Mouse (Mus musculus) heart, postnatal 25 days (tissue): ENCODE results near the gene Pi4kb. TPM values are rescaled to one million over a fixed set of nuclear protein-coding genes. Genes with fewer than 3 reads are reported as not detected.
"Not testable (repeated sequence)": the region's sequence is repeated elsewhere in the genome, so short reads cannot be mapped to it uniquely, and the experiment has no call there.

Experiments
- DNase-seq: peaks from one replicate; pipeline ENCODE4 v3.0.0; 2022; ENCODE audit warnings: low spot score
- intact Hi-C: fragments of 180-260 bp; cut with DNase I; formaldehyde crosslinking; loops from one replicate; pipeline ENCODE4 v1.15.1; 2025
- total RNA-seq, 2 experiments: library from RNA; stranded (reverse); gene quantifications; 2 replicates each; pipeline ENCODE4 v1.2.3; 2021

Pi4kb gene
- total RNA-seq, 2 experiments from 2014 or later: 25.3 to 27.0 TPM

DNA sequence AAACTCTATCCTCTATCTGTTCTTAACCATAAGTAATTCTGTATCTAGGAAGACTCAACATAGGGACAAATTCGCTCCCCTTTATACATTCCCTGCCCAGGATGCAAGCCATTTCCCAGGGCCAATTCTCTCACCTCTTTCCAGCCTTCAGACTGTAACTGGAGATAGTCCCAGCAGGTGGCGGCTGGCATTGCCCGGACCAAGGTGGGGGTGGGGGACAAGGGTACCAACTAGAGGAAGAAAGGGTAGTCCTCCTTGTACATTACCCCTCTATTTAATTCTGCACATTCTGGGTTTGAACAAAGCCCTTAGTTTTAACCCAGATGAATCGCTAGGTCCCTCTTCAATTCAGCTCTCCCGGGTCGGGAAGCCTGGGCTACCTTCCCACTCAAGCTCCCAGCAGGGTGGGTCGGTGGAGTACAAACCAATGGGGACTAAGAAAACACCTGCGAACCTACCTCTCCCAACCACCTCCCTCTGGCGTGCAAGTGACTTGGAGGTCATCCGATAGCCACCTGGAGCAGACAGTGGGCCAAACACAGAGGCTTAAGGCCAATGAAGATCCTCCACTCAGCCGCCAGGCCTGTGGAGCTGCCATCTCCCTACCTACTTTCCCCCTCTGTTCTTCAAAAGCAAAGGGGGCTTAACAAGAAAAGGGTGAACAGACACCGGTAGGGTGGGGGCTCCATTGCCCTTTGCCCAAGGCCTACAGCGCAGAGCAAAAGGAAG is 39.3 kb downstream of the Pi4kb start:
- intact Hi-C loops: no loop called here
- DNase-seq: no peak

DNA sequence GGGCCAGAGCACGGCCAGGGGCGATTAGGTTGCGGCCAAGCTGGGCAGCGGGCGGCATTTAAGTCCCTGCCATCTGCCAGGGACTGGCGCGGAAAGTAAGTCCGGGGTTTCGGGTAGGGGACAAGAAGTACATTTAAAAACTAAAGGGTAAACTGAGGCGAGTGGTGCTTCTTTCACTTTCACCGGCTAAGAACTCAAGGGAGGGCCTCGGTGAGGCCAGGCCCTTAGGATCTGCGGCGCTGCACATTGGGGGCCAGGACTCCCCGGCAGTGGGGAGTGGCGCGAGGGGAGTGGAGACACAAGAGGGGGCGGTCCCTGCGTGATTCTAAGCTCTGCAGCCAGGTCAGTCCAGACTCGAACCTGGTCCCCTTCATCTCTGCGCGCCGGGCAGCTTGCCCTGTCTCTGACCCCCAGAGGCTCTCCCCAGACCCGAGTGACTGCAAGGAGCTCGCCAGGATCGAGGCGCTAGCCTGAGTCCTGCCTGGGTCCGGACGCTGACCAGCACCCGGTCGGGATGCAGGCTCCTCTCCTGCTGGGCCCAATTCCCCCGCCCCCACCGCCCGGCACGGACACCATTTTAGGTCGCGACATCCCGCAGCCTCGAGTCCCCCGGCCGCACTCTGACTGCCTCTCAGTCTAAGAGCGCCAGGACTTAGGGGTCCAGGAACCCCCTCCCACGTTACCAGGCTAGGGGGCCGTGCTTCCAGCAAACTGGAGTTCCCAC is 40.1 kb downstream of the Pi4kb start:
- intact Hi-C loops: no loop called here
- peak; percentile 36 for DNase-seq

DNA sequence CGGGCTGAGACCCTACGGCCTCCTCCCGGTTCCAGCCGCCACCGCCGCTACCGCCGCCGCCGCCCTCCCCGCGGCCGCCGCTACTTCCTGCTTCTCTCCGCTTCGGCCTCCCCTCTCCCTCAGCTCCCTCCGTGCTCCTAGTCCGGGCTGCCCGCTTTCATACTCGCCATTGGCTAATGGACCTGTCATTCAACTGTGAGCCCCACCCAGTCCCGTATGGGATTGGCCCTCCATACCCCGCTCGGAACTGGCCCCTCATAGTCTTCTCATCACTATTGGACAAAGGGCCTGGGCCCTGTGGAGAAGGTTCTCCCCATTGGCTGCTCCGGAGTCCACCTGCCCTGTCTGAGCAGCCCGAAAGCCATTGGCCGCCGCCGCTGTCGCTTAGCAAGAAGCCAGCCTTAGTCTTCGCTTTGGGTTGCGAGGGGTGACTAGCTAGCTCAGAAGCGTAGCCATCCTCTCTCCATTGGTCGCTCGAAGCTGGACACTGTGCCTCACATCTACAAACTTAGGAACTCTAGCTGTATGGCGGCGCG is 40.9 kb downstream of the Pi4kb start, which contains the start of gene Zfp687:
TSS of gene Zfp687 (minus strand) at position 112 of the 536 bp plus-strand sequence.
- intact Hi-C loops: no loop called here

DNA sequence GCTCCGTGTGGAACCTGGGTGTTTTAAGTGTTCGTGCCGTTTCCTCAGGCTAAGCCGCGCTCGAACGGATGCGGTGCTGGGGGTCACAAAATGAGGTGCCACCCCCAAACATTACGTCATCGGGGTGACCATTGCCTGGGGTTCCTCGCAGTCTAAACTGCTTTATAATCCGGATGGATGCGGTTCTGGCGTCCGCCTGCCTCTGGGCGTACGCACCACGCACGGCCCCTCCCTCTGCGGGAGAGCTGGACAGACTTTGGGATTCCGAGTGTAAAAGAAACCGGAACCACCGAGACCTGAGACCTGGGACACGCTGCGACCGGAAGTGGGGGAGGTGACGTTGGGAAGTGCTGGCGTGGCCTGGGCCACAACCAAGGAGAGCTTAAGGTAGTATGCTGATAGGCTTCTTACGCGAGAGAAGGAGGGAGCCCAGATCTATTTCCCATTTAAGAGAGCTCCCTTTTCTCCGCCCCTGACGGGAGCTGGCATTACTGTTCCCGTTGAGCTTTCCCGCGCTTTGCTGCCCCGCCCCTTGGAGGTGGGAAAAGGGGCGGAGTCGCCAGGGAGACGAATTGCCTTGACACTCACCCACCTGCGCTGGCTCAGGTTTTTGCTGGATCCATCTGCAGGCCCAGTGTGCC is 41.5 kb downstream of the Pi4kb start:
- DNase-seq: peak; percentile 88
- intact Hi-C loops: no loop called here

More for the DNA sequence above, 40.9 kb downstream of the Pi4kb start, which contains the start of gene Zfp687:
- DNase-seq: peak; percentile 99

DNA sequence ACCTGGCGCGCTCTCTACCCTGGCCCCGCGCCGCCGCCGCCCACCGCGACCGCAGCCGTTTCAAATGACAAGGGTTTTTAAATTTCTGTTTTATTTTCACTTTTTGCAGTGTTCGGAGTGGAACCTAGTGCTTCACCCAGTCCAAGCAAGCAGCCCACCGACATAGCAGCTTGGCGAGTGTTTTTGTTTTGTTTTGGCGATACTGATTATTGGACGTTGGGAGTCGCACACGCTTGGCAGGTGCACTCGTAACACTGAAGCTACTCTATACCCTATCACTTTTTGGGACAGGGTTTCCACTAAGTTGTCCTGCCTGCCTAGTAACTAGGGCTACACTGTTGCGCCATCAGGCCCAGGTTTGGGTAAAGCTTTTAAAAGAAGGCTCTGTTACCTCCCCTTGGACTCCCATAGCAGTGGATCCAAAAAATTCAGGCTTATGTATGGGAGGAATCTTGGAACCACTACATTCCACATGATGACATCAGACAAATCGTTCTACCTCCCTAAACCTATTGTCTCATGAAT is 42.1 kb downstream of the Pi4kb start:
- intact Hi-C loops: no loop called here
- no peak for DNase-seq

DNA sequence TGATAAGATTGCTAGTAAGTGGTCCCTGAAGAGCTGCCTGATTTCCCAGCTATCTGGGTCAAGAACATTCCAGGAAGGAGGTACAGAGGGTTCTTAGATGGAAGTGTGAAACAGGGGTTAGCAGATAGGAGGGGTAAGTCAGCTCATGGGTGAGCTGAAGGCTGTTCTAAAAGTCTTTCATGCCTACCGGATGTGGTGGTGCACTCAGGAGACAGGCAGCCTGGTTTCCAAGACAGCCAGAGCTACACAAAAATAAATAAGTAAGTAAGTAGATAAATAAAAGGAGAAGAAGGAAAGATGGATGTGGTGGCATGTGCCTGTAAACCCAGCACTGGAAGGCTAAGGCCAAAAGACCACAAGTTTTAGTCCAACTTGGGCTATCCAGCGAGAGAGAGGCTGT is 44.2 kb downstream of the Pi4kb start:
- DNase-seq: no peak
- intact Hi-C loops: no loop called here

DNA sequence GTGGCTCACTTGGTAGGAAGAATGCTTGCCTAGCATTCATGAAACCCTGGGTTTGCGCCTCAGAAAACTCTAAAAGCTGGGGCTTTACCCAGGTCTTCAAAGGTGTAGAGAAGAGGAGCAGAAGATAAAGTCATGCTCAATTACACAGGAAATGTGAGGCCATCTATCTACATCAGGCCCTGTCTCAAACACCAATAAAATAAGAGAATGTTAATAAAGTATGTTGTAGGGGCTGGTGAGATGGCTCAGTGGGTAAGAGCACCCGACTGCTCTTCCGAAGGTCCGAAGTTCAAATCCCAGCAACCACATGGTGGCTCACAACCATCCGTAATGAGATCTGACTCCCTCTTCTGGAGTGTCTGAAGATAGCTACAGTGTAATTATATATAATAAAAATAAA is 46.4 kb downstream of the Pi4kb start:
- DNase-seq, intact Hi-C loops: not testable (repeated sequence)

DNA sequence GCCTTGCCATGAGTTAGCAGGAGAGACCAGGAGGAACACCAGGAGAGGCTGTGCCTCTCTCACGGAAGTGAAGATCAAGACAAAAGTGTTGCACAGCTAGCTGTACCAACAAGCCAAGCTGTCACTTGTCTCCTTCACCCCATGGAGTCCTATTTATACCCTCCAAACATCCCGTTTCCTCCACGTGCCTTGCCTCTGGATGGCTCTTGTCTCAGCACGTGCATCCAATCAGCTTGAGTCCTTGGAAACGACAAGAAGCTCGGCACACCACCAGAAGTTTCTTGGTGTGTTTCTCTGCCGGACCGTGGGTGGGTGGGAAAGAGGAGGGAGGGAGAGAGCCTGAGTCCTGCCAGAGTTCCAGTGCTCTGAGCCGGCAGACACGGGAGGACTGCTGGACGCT is 50.0 kb downstream of the Pi4kb start:
- intact Hi-C loops: no loop called here
- DNase-seq: no peak

DNA sequence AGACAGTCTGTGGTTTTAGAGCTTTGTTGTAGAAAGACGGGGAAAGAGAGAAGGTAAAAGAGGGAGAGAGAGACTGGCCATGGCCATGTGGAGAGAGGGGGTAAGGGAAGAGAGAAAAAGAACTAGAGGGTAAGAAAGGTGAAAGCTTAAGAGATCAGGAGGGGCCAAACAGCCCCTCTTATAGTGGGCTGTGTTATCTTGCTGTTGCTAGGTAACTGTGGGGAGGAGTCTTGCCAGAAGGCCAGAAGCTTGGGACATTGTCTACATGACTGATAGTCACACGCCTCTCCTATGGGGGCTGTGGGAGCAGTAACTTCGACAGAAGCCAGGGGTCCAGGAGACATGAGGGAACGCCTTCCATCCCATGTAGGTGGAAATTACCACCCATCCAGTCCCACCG is 50.7 kb downstream of the Pi4kb start:
- DNase-seq: no peak
- intact Hi-C loops: no loop called here

DNA sequence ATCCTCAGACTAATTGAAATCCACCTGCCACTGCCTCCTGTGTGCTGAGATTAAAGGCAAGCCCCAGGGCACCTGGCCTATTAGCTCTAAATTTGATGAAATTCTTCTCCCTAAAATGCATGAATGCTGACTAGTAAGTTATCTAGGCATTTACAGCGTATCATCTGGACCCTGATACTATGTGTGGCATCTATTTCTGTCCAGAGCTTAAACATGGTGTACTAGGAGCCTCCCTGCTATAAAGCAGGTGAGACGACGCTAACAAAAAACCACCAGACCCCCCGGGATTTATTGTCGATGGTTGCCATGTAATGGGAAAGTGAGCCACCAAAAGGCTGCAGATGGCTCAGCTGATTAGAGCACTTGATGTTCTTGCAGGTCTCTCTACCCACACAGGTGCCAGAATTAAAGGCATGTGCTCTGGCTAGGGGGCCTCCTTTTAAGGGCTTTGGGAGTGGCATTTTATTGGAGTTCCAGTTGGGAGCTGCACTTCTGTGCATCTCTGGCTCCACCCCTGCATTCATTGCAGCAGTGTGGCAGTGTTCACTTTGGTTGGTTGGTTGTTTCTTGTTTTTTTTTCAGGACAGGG is 52.6 kb downstream of the Pi4kb start:
- intact Hi-C loops: no loop called here
- DNase-seq: no peak

DNA sequence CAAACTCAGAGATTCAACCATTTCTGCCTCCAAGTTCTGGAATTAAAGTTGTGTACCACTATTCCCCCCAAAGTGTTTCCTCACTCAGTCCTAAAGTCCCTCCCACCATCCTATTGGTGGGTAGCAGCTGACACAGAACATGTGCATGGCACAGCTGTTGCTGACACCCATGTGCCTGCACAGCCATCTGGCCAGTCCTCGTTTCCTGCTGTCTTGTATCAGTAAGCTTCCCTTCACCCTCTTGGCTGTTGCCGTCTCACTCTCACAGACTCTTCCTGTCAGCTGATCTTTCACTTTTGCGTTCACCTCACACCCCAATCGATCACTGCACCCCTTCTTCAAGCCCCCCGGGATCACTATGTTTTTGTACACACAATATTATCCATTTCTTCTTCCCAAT is 53.2 kb downstream of the Pi4kb start:
- intact Hi-C loops: no loop called here
- no peak for DNase-seq

DNA sequence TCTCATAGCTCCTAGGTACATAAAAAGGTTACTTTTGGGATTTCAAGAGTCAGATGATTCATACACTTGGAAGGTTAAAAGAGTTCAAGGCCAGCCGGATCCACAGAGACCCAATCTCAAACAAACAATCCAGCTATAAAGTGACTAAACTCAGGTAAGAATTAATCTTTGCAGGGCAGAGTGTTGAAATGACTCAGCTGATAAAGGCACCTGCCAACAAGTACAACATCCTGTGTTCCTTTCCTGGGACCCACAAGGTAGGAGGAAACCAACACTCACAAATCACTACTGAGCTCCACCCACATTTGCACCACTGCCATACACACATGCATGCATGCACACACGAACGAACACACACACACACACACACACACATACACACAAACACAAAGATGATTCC is 54.1 kb downstream of the Pi4kb start:
- intact Hi-C loops: no loop called here
- DNase-seq: no peak

DNA sequence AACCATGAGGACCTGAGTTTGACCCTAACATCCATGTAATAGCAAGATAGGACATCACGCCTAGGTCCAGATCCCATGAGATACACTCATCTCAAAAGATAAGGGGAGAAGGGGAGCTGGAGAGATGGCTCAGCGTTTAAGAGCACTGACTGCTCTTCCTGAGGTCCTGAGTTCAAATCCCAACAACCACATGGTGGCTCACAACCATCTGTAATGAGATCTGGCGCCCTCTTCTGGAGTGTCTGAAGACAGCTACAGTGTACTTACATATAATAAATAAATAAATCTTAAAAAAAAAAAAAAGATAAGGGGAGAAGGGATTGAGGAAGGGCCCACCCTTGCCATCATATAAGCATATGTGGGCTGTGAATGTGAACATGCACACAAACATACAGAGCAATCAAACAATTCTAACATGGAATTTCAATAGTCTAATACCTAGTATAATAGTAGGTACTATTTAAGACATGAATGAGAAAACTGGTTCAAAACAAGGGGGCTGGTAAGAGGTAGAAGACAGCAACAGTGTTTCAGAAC is 54.8 kb downstream of the Pi4kb start:
- DNase-seq, intact Hi-C loops: not testable (repeated sequence)

DNA sequence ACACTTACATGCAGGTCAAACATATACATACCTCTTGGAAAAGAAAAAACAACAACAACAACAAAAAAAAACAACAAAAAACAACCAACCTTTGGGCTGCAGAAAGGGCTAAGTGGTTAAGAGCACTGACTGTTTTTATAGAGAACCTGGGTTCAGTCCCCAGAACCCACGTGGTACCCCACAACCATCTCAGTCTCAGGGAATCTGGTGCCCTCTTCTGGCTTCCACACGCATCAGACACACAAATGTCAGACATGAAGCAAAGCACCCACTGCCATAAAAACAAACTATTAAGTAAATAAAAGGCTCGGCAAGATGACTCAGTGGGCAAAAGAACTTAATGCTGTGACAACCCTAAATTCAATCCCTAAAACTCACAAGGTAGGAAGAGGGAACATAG is 55.4 kb downstream of the Pi4kb start:
- no peak for DNase-seq
- intact Hi-C loops: no loop called here

DNA sequence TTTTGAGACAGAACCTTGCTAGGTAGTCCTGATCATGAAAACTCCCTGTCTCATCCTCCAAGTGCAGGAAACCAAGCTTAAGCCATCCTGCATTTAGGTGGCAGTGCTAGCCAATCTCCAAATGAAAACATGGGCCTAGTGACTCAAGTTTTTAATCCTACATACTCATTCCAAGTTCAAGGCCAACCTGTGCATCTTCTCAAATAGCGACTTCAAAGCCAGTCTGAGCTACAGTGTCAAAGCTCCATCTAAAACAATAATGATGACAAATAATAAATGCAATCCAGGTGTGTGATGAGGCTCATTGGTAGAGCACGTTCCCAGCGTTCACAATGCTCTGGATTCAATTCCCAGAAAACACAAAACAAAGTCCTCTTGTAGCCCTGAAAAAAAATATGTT is 67.1 kb downstream of the Pi4kb start:
- DNase-seq: no peak
- intact Hi-C loops: no loop called here

DNA sequence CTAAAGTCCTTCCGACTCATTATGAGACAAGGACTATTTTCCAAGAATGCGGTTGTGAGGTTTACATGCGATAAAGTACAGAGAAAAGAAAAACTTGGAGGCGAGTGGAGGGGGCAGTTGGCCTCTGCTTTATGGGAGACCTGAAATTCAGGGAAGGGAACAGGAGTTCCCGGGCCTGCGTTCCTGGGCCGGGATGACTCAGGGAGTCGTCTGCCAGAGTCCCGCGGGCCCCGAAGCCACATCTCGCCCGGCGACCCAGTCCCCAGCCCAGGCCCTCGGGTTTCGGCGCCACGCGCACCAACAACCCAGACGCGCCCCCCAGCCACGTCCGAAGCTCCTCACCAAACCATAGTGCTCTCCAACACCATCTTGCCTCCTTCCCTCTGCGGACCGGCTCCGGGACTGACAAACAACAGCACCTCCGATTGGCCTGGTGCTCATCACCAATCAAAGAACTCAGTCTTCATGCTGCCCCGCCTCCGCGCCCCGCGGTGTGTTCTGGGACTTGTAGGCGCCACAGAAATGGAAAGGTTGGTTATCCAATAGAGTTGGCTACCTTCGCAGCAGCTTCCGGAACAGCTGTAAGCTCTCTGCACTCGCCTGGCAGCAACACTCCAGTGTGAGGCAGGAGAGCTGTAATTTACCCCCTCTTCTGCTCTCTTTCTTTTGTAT is 67.8 kb downstream of the Pi4kb start, which contains the start of gene Psmd4:
TSS of gene Psmd4 (minus strand) at position 449 of the 672 bp plus-strand sequence.
- DNase-seq: peak; percentile 98
- intact Hi-C loops: no loop called here

DNA sequence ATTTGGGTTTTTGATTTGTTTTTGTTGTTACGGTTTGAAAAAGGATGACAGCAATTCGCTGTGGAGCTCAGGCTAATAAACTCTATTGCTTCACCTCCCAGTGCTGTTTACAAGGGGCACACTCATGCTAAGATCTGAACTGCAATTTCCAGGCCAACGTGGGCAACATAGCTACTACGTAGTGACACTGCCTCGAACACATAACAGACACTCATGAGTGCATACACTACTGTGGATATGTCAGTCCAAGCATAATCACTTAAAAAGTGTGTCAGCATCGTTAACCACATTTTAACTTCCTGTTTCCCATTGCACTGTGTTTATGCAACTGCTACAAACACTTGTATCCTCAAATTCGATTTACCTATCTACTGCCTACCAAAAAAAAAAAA is 68.3 kb downstream of the Pi4kb start:
- no peak for DNase-seq
- intact Hi-C loops: no loop called here

DNA sequence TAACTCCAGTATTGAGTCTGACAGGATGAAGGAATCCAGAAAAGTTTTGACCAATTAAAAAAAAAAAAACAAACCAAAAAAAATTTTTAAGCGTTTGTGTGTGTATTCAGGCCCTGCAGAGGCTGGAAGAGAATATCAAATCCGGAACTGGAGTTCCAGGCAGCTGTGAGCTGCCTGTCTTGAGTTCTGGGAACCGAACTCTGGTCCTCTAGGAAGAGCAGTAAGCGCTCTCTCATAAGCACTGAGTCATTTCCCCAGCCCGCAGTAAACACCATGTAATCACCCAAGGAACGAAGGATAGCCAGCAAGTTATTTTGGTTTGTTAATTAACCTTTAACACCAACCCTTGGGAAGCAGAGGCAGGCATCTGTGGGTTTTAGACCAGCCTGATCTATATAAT is 68.7 kb downstream of the Pi4kb start:
- intact Hi-C loops: no loop called here
- no peak for DNase-seq

DNA sequence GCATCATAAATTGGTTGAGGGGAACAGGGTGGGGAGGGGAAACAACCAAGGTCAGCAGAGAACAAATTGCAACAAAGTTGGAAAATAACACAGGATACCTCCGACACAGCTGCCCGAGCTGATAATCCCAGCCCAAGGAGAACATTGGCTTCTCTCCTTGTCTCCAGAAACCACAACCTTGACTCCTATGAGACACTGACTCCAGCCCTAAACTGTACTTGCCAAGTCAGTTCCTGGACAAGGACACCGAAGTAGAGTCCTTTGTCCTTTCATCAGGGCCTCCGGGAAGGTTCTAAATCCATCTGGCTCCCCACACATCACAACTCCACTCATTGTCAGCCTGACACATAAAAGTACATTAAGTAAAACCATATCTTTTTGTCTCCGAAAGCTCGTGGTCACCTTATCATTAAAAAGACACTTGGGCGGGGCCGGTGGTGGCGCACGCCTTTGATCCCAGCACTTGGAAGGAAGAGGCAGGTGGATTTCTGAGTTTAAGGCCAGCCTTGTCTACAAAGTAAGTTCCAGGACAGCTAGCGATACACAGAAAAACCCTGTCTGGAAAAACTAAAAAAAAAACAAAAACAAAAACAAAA is 72.0 kb downstream of the Pi4kb start:
- intact Hi-C loops: no loop called here

More for the DNA sequence above, 72.0 kb downstream of the Pi4kb start:
- DNase-seq: no peak
